Mouse (Mus musculus) embryonic facial prominence, embryonic 15.5 days (tissue): Measurements from ENCODE around the gene Adipoq. TPM values are rescaled to one million over a fixed set of nuclear protein-coding genes. Genes with fewer than 3 reads are reported as not detected.

Experiments used
- ATAC-seq: fragments of 200-750 bp; cut with Nextera tagmentation; 2 replicates; pipeline ENCODE4 v1.8.0; 2017; ENCODE audit warnings: low read depth, moderate TSS enrichment; ENCODE audit not compliant: insufficient number of reproducible peaks, low FRiP score, low TSS enrichment
- H3K27ac ChIP-seq: fragments of 300-500 bp; sonication (generic); replicated peaks from 2 replicates; pipeline ENCODE4 v1.5.1; 2015; ENCODE audit warnings: mild to moderate bottlenecking, inconsistent platforms
- H3K27me3 ChIP-seq: fragments of 300-500 bp; sonication (generic); 2 replicates; pipeline ENCODE4 v1.6.1; 2015; ENCODE audit warnings: inconsistent platforms
- H3K36me3 ChIP-seq: fragments of 300-500 bp; sonication (generic); 2 replicates; pipeline ENCODE4 v1.6.1; 2015; ENCODE audit warnings: mild to moderate bottlenecking, inconsistent platforms
- H3K4me1 ChIP-seq: fragments of 300-500 bp; sonication (generic); 2 replicates; pipeline ENCODE4 v1.6.1; 2015; ENCODE audit warnings: inconsistent platforms
- H3K4me2 ChIP-seq: fragments of 300-500 bp; sonication (generic); replicated peaks from 2 replicates; pipeline ENCODE4 v1.6.1; 2015; ENCODE audit warnings: mild to moderate bottlenecking, inconsistent platforms
- H3K4me3 ChIP-seq: fragments of 300-500 bp; sonication (generic); replicated peaks from 2 replicates; pipeline ENCODE4 v1.5.1; 2015; ENCODE audit warnings: mild to moderate bottlenecking, inconsistent platforms
- H3K9ac ChIP-seq: fragments of 300-500 bp; sonication (generic); 2 replicates; pipeline ENCODE4 v1.6.1; 2015; ENCODE audit warnings: inconsistent platforms
- H3K9me3 ChIP-seq: fragments of 300-500 bp; sonication (generic); replicated peaks from 2 replicates; pipeline ENCODE4 v1.6.1; 2016; ENCODE audit warnings: inconsistent platforms
- WGBS: fragments of 180-500 bp; shearing (Covaris S2); methylation state at CpG from one replicate; pipeline ENCODE4 v1.1.7; 2015; 5-methylcytosine and 5-hydroxymethylcytosine counted together
- polyA plus RNA-seq: library from polyadenylated mRNA; unstranded; fragments of >200 nt; fragmentation: Nextera tagmentation; extraction: Ambion mirVana; gene quantifications from 2 replicates; pipeline ENCODE4 v1.2.1, GENCODE M21; 2015

The Adipoq gene
- polyA plus RNA-seq, 1 experiment from 2014 or later: 0.25 TPM

- H3K27ac ChIP-seq: no peak overlapping the region
- no peaks in the 10 kb centered on the region for H3K9me3 ChIP-seq
- no peak overlapping the region for H3K9ac ChIP-seq
- no peak for ATAC-seq
- H3K4me2 ChIP-seq: no peak overlapping the region
- H3K36me3 ChIP-seq: peaks cover 25% of the 10 kb centered on the region
- no peaks in the 10 kb centered on the region for H3K27me3 ChIP-seq
- 93% methylated on average over 3 of the region's 3 CpGs for WGBS
- H3K4me3 ChIP-seq: no peak overlapping the region
- peaks cover 9% of the 10 kb centered on the region; the same call in 1 of the 2 replicates for H3K4me1 ChIP-seq
Measured at GRCm38 (mm10) chr16:23122446-23122845, 23.9 kb upstream of the Adipoq start.

GRCm38 (mm10) chr16:23123104-23123503 is 23.2 kb upstream of the Adipoq start:
- H3K4me3 ChIP-seq: no peak overlapping the region
- H3K4me1 ChIP-seq: peaks cover 9% of the 10 kb centered on the region; the same call in 1 of the 2 replicates
- H3K9me3 ChIP-seq: no peaks in the 10 kb centered on the region
- H3K27me3 ChIP-seq: no peaks in the 10 kb centered on the region
- no peak overlapping the region for H3K27ac ChIP-seq
- H3K9ac ChIP-seq: no peak overlapping the region
- no peak for ATAC-seq
- no peak overlapping the region for H3K4me2 ChIP-seq
- peaks cover 25% of the 10 kb centered on the region for H3K36me3 ChIP-seq
- WGBS: 83% methylated on average over 4 of the region's 4 CpGs

DNA sequence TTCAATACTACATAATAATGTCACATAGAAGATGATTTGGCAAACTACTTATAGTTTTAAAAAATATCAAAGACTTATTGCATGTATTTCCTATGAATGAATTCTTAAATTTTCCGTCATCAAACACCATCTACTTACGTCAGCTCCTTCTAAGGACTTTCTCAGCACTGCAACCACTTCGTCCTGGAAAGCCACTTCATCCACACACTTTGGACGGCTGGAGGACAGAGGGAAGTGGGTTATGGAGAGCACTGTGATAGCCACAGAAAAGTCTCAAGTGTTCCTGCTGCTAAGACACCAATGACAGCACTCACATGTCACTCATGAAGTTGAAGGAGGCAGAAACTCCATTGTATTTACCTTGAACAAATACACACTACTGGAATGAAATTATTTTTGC is 21.9 kb upstream of the Adipoq start:
- peaks cover 16% of the 10 kb centered on the region for H3K4me1 ChIP-seq
- no peak for ATAC-seq
- no peaks in the 10 kb centered on the region for H3K9me3 ChIP-seq
- no peak overlapping the region for H3K27ac ChIP-seq
- WGBS: 90% methylated on average over 4 of the region's 4 CpGs
- H3K4me2 ChIP-seq: no peak overlapping the region
- no peaks in the 10 kb centered on the region for H3K27me3 ChIP-seq
- H3K36me3 ChIP-seq: peaks cover 23% of the 10 kb centered on the region
- no peak overlapping the region for H3K9ac ChIP-seq
- no peak overlapping the region for H3K4me3 ChIP-seq

DNA sequence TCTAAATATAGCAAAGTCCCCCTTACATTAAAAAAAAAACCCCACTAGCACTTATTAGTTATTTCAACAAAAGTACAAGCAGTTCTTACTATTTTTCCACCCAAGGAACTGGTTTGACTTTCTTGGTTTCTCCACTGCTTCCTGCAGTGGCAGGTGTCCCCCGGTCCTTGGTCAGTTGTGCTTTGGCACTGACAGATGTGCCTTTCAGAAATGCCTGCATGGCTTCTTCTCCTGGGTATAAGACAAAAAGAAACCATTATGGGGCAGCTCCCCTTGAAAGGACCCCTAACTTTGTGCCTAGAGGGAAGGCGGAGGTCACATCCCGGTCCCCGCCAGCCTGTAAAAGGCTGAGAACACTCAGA is 19.0 kb upstream of the Adipoq start:
- Histone ChIP-seq H3K9ac (peak overlapping the region; percentile 82), H3K36me3 (peaks cover 11% of the 10 kb centered on the region; the same call in 1 of the 2 replicates), H3K27me3 (no peaks in the 10 kb centered on the region), H3K9me3 (no peaks in the 10 kb centered on the region), H3K4me1 (peaks cover 16% of the 10 kb centered on the region), H3K4me2 (peak overlapping the region; percentile 84), H3K4me3 (peak overlapping the region; percentile 69), H3K27ac (peak overlapping the region; percentile 97)
- no peak for ATAC-seq
- WGBS: 0% methylated on average over 4 of the region's 4 CpGs

DNA sequence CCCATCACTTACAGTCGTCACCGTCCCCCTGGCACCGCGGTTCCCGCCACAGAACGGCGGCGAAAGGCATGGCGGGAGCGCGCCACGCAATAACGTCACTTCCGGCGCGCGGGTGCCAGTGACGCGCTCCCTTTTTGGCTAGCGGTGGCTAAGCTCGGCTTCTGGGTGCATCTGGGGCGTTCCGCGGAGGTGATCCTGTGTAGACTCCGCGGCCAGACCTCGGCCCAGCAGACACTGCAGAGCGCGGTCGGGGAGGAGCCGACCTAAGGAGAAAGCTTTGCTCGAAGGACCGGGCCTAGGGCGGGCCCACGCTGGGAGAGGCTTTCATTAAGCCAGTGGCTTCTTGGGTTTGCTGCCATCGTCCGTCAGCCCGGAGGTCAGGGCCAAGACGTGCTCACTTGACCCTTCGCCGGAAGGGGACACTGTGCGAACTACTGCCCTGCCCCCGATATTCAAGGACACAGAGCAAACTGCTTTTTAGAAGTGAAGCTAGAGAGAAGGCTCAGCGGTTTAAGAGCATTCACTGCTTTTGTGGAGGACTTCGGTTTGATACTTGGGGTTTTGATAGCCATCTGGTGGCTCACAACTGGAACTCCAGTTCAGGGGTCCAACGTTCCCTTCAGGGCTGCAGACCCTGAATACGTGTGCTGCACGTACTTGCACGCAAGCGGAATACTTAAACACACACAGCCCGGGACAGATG is 18.5 kb upstream of the Adipoq start, which contains the start of gene Rfc4:
Gene Rfc4 (minus strand): TSS at position 65 of the 703 bp plus-strand sequence.
- H3K27ac ChIP-seq: peak within 1 kb of the TSS; percentile 97
- peak; percentile 92 for ATAC-seq
- no peaks in the 10 kb centered on the region for H3K9me3 ChIP-seq
- H3K4me2 ChIP-seq: peak within 1 kb of the TSS; percentile 84
- H3K4me3 ChIP-seq: peak within 1 kb of the TSS; percentile 69
- H3K9ac ChIP-seq: peak within 1 kb of the TSS; percentile 82
- H3K27me3 ChIP-seq: no peaks in the 10 kb centered on the region
- H3K36me3 ChIP-seq: peaks cover 7% of the 10 kb centered on the region; the same call in 1 of the 2 replicates
- H3K4me1 ChIP-seq: peaks cover 16% of the 10 kb centered on the region
- WGBS: under 1% methylated on average over 51 of the region's 51 CpGs

DNA sequence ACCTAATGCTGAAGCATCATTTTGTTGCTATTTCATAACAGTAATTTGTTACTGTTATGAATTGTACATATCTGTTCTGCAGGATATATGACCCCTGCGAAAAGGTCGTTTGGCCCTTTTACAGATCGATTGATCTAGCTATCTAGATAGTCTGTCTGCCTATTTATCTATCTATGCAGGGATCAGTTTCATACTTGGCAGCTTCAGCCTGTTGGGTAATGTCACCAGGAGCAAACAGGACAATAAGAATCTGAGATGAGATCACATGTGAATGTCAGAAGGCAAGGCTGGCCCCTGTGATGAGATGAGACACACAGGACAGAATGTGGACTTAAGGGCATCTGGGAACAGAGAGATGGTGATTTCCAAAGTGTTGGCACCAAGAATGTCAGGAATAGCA is 16.0 kb upstream of the Adipoq start:
- 90% methylated on average over 3 of the region's 3 CpGs for WGBS
- H3K4me2 ChIP-seq: no peak overlapping the region
- H3K27ac ChIP-seq: no peak overlapping the region
- peaks cover 16% of the 10 kb centered on the region for H3K4me1 ChIP-seq
- no peaks in the 10 kb centered on the region for H3K27me3 ChIP-seq
- H3K9ac ChIP-seq: no peak overlapping the region
- H3K4me3 ChIP-seq: no peak overlapping the region
- no peaks in the 10 kb centered on the region for H3K9me3 ChIP-seq
- ATAC-seq: no peak
- no peaks in the 10 kb centered on the region for H3K36me3 ChIP-seq

DNA sequence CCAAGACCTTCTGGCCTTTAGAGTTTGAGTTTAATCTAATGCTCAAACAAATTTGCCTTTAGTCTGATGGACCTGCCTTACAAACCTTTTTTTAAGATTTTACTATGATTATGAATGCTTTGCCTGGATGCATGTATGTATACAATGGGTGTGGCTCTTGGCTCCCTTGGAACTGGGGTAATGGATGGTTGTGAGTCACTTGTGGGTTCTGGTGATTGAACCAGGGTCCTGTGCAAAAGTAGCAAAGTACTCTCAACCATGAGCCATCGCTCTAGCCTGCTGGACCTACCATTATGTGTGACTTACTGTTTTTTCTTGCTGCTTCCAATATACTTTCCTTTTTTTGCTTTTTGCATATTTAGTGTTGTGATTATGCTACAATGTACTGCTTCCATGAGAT is 14.0 kb upstream of the Adipoq start:
- Histone ChIP-seq H3K27ac (no peak overlapping the region), H3K9me3 (no peaks in the 10 kb centered on the region), H3K4me1 (peaks cover 7% of the 10 kb centered on the region), H3K27me3 (no peaks in the 10 kb centered on the region), H3K4me2 (no peak overlapping the region), H3K9ac (no peak overlapping the region), H3K4me3 (no peak overlapping the region), H3K36me3 (no peaks in the 10 kb centered on the region)
- no peak for ATAC-seq
- 94% methylated on average over 1 of the region's 1 CpGs for WGBS

GRCm38 (mm10) chr16:23135421-23136149 is 10.8 kb upstream of the Adipoq start:
- Histone ChIP-seq H3K4me3 (no peak overlapping the region), H3K4me2 (no peak overlapping the region), H3K9me3 (no peaks in the 10 kb centered on the region), H3K27ac (no peak overlapping the region), H3K4me1 (no peaks in the 10 kb centered on the region), H3K27me3 (no peaks in the 10 kb centered on the region), H3K9ac (no peak overlapping the region), H3K36me3 (no peaks in the 10 kb centered on the region)
- no peak for ATAC-seq
- WGBS: 18% methylated on average over 11 of the region's 11 CpGs

DNA sequence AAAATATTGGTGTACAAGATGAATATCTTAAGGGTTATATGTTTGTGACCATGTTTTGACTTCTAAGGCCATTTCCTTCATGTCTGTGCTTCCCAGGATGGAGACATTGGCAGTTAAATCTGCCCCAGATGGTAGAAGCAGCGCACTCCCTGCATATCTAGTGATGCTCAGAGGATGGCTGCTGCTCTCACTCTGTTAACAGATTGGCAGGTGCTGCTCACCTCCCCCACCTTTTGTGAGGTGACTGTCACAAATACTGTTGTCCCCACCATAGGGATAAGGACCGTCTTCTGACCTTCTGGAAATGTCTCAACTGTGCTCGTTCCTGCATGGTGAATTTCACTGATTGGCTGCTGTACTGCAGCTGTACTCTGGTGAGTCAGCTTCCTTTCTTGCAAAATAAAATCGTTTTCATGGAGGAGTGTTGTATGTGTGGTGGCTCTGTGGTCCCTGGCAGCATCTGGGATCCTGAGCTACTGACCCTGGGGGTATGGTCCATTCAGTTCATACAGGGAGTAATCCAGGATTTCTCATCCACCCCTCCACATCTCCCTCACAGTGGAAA is 9.8 kb upstream of the Adipoq start:
- Histone ChIP-seq H3K9ac (no peak overlapping the region), H3K27me3 (no peaks in the 10 kb centered on the region), H3K4me2 (no peak overlapping the region), H3K4me3 (no peak overlapping the region), H3K4me1 (no peaks in the 10 kb centered on the region), H3K36me3 (no peaks in the 10 kb centered on the region), H3K27ac (no peak overlapping the region), H3K9me3 (no peaks in the 10 kb centered on the region)
- WGBS: 56% methylated on average over 4 of the region's 4 CpGs
- ATAC-seq: no peak

DNA sequence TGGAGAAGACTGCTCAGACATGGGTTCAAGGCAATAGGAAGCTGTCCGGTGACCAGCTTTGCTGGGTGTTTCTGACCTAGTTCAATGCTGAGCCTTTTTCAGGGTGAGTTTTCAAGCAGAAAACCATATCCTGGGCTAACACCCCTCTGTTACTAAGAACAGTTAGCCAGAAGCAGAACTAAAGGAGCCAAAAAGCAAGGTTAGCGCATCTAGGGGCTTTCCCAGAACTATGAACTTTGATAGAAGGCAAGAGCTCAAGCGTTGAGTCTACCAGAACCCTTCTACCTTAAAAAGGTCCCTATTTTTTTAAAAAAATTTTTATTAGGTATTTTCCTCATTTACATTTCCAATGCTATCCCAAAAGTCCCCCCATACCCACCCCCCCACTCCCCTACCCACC is 5.4 kb upstream of the Adipoq start:
- Histone ChIP-seq H3K27ac (no peak overlapping the region), H3K9ac (no peak overlapping the region), H3K4me2 (no peak overlapping the region), H3K4me3 (no peak overlapping the region), H3K36me3 (no peaks in the 10 kb centered on the region), H3K27me3 (no peaks in the 10 kb centered on the region), H3K4me1 (no peaks in the 10 kb centered on the region), H3K9me3 (no peaks in the 10 kb centered on the region)
- 91% methylated on average over 3 of the region's 3 CpGs for WGBS
- no peak for ATAC-seq

DNA sequence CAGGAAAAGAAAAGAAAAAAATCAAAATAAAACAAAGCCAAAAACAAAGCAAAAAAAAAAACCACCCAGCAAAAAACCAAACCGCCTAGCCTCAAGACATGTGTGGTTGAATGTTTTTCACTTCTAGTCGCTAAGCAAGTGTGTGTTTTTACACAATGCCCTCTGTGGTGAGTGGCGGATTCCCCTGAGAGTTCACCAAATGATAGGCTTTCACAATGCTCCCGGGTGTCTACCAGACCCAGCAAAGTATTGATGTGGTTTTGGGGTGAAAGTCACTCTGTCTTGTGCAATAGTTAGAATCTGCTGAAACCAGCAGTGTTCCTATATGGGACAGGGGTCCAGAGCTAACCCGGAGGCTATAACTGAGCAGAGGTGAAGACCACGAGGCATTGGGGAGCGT is 2.0 kb upstream of the Adipoq start:
- WGBS: 75% methylated on average over 7 of the region's 7 CpGs
- H3K27ac ChIP-seq: no peak overlapping the region
- no peak overlapping the region for H3K4me3 ChIP-seq
- no peaks in the 10 kb centered on the region for H3K4me1 ChIP-seq
- H3K36me3 ChIP-seq: no peaks in the 10 kb centered on the region
- no peaks in the 10 kb centered on the region for H3K9me3 ChIP-seq
- no peak overlapping the region for H3K4me2 ChIP-seq
- H3K9ac ChIP-seq: no peak overlapping the region
- H3K27me3 ChIP-seq: no peaks in the 10 kb centered on the region
- ATAC-seq: 0 out of 2 replicates have a peak, but pooled peaks have one; percentile 47
